Mouse (Mus musculus): ENCODE measurements around the gene Pln.

The Pln gene

DNA sequence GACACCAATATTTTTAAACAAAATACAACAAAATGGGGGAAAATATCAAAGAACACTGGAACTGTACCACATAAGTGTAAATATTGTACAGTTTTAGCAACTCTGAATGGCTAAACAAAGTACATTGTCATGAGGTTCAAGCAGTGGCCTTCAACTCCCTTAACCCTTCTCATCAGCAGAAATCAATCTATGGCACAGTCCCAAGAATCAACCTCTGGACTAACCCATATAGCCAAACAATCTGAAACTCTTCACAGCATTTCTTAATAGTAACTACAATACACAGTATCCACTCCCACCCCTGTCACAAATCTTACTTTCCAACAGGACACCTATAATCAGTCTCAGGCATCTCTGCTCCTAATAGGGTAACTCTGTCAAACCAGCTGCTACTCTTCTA is 26.8 kb downstream of the Pln start:
- no peak for DNase-seq (ENCODE audit: low read depth, low spot score)

DNA sequence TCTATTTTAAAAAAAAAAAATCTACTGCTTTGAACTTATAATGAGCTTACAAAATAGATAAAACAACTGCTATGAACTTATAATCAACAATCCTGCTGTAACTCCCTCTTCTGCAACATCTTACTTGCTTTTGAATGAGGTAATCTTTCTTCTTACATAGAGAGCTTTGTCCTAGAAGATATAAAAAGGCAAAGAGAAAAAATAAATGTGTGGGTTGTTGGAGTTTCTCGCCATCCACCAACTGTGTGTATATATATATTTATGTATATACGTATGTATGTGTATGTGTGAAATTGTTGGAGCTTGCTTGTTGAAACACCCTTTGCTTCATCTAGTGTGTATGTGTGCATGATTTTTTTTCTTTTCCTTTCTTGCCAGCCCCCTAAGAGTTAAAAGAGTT is 29.8 kb downstream of the Pln start:
- DNase-seq (ENCODE audit: low read depth, low spot score), result no peak

DNA sequence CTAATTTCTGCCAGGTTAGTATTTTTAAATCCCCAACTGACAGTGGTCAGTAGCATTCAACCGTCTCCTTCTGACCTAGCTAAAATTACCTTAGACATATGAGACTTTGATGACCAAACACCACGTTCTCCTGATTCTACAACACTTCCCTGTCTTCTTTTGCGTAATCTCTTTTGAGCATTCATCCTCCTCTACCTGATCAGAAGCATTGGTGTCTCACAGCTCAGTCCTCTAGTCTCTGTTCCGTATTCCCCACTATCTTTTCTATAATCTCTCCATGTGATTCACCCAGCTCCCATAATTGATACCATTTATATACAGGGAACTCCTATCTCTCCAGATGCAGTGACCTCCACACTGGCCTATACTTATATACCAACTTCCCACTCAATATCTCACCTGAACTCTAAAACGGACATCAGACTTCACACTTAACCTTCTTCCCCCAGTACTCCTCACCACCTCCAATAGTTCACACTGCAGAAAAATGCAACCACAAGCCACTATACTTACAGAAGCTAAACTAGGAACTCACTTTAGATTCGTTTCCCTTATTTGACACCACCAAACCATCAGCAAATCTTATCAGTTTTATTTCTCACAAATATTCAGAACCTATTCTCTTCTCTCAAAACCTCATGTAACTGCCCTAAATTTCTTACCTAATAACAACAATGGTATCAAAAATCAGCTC is 36.6 kb downstream of the Pln start:
- no peak for DNase-seq (ENCODE audit: low read depth, low spot score)

DNA sequence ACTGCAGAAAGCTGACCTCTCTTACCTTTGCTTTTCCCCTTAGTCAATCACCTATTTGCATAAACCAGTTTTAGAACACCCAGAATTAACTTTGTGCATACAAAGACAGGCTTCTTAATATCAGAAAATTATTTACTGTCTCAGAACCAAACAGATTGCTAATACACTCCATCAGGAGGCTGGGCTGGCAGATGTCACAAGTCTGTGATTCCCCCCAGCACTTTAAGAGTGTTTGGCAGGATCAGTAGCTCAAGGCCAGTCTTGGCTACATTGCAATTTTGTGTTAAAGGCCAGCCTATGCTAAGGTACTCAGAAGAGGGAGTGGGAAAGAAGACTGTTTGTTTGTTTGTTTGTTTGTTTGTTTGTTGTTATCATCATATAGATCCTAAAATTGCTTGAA is 39.6 kb downstream of the Pln start:
- DNase-seq (ENCODE audit: low read depth, low spot score), result no peak

DNA sequence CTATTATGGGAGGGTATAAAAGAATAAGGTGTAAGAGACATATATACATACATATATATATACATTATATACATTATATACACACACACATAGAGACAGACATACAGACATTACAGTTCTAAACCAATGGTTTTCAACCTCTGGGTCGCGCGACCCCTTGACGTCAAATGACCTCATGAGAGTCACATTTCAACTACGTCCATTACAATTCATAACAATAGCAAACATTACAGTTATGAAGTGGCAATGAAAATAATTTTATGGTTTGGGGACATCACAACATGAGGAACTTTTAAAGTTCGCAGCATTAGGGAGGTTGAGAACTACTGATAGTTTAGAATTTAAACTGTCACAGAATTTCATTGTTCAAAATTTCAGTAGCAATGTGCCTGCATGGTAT is 40.8 kb downstream of the Pln start:
- no peak for DNase-seq (ENCODE audit: low read depth, low spot score)

DNA sequence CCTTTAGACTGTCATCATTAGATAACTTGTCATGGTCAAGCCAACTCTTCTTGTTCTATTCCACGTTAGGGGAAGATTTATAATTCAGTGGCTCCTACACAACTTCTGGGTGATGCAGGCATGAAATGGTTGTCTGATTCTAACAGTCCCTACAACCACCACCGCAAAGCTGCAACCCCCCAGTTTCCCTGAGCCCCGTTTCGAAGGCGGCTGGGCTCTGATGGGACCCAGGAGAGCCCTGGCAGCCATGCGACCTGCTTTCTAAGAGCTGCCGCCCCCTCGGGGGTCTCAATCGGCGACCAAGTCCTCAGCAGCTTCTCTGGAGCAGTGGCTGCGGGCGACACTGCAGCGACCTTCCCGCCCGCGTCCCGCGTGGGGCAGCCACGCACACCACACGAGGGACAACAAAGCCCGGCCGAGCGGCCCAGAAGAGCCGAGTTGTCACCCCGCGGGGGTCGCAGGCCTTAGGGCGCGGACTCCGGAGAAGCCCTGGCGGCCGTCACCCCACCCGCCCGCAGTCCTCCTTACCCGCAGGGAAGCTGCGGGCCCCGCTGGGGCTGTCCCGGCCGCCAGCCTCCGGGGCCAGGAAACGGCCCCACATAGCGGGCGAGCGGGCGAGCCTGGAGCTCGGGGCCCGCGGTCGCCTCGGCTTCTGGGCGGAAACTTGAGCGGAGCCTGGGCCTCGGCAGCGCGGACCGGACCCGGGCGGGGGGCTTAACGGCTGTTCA is 41.7 kb downstream of the Pln start:
- peak; percentile 60 for DNase-seq (ENCODE audit: low read depth, low spot score)

DNA sequence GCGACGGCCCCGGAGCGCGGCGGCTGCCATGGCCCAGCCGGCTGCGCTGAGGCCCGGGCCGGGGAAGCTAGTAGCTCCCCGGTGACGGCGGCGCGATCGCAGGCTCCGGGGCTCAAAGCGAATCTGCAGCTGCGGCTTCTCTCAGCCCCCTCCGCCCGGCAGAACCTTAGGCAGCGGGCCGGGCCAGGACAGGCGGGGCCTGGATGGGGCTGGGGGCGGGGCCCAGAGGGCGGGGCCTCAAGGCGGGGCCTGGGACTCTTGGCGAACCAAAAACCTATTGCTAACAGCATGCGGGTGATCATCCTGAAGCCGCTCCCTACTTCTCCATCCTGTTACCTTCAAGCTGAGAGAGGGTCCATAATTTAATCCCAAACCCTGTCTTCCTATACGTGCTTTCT is 42.2 kb downstream of the Pln start, which contains the start of gene Cep85l:
Cep85l (minus strand) TSS at position 239 of the 398 bp plus-strand sequence.
- peak; percentile 89 for DNase-seq (ENCODE audit: low read depth, low spot score)

DNA sequence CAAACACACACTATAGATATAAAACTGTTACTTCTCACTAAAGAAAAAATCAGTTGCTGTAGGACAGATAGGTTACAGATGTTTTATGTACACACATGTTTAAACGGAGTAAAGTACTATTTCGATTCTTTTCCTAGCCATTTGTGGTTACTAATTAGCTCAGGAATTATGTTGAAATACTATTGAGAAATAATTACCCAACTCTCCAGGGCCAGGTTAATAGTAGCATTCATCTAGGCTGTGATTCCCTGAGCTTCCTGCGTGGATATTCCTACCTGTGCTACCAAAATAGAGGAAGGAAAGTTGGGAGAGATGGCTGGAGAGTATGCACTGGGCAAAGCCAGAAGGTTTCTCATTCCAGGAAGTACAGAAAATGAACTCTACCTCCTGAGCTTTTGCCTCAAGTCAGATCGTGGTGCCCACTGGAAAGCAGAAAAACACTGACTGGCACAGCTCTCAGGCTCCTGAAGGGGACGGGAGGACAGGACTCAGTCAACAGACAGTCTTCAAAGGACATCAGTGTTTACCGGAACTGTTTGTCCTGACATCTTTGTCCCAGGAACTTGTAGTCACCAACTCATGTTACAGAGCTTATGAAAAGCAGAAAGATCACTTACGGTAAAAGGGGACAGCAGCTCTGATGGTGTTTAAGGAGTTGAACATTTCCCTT is 45.4 kb downstream of the Pln start:
- no peak for DNase-seq (ENCODE audit: low read depth, low spot score)

DNA sequence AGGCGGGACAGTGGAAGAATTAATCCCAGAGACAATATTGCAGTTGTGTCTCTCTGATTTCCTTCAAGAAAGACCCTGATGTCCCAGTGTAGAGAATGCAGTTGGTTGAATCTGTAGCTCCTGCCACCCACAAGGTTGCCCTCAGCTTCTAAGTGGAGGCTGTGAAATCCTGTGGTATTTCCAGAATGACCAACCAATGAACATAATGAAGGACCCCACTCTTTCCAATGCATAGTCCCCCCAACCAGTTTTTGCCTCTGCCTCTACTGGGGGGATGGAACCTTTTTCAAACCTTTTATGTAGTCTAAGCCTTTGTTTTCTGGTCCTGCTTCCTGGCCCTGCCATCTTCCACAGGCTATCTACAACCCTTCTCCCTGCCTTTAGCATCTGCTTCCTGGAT is 47.4 kb downstream of the Pln start:
- no peak for DNase-seq (ENCODE audit: low read depth, low spot score)

DNA sequence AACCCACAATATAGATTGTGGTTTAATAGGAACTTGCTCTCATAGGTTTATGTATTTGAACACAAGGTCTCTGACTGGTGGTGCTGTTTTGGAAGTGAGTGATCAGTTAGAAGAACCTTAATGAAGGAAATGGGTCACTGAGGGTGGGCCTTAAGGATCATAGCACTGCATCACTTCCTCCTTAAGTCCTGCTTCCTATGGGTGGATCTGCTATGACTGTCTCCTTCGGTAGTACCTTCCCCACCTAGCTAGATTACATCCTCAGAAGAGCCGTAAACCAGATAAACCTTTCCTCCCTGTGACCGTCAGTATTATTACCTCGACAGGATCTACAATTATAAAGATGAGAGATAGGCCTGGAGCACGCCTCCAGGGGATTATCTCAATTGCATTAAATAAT is 48.0 kb downstream of the Pln start:
- no peak for DNase-seq (ENCODE audit: low read depth, low spot score)

DNA sequence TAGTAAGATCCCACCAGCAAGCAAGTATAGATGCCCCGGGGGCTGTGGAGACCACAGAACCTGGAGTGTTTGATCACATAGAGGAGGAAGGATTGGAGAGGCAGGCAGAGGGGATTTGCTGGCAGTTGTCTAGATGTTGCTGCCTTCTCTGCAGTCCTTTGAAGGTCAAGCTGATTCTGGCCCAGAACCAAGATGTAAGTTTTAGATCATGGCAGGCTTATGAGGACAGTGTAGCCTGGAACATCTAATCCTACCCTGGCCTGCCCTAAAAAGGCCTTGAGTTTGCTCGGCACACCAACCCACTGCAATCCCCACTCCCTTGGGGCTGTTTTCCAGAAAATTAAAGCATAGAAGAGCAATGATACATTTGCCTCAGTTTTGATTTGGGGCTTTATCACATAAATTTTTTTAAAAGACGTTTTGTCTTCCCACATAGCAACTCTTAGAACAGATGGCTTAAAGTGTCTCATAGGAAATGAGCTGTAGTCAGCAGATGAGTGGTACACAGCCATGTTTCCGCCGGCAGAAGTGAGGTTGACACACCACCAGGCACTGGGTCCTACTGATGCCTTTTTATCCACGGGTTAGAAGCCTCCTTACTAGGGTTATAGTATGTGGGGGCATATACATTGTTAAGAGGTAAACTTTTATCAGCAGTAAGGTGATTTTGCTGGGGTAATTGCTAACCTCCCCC is 50.9 kb downstream of the Pln start:
- no peak for DNase-seq (ENCODE audit: low read depth, low spot score)

DNA sequence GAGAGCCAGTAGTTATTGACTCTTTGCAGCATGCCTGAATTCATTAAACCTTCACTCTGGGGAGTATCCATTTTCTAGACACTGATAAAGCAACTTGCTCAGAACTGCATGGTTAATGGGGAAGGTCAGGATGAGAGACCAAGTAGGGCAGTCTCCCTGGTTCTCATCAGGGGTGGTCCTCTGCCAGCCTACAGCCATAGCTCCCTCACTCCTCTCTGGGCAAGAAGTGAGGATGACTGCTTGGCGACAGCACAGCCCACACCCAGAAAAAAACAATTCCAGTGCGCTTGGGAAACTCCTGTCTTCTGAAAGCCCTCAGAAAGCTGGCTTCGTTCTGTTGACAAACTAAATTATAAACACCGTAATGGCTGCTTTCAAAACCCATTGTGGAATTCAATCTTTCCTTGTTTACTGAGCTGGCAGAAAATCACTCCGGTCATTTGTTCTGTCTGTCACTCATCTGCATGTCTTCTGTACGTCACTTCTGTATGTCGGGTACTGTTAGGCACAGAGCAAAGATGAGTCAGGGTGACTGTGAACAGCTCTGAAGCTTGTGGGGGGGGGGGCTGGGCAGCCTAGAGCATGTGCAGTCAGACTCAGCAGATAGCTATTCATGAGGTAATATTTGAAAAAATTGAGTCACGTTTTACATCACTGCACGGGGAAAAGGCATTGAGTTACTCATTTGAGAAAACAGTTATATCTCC is 57.6 kb downstream of the Pln start:
- DNase-seq (ENCODE audit: low read depth, low spot score), result no peak

Data from mesoderm, embryonic 11.5 days (tissue).